Mouse (Mus musculus): Measurements from ENCODE around the gene Slc45a2. TPM values are rescaled to one million over a fixed set of nuclear protein-coding genes. Genes with fewer than 3 reads are reported as not detected.

The Slc45a2 gene
- polyA plus RNA-seq, 1 experiment from 2014 or later, result 0.08 TPM

Other genes with a start within 250 kb of the Slc45a2 start
- gene C1qtnf3, start 48.4 kb upstream of the Slc45a2 start, polyA plus RNA-seq (2016; fragmentation: Nextera tagmentation; extraction: Ambion mirVana), result 2.0 and 3.3 TPM in 2 replicates
- gene Amacr, start 19.0 kb upstream of the Slc45a2 start, polyA plus RNA-seq (2016; fragmentation: Nextera tagmentation; extraction: Ambion mirVana), result 8.5 and 9.8 TPM in 2 replicates
- gene Rxfp3, start 37.3 kb downstream of the Slc45a2 start, polyA plus RNA-seq (2016; fragmentation: Nextera tagmentation; extraction: Ambion mirVana), result 1.6 and 2.5 TPM in 2 replicates
- gene Adamts12, start 64.1 kb downstream of the Slc45a2 start, polyA plus RNA-seq (2016; fragmentation: Nextera tagmentation; extraction: Ambion mirVana), result 3.0 and 5.1 TPM in 2 replicates

Measured in midbrain, embryonic 12.5 days (tissue).